Mouse (Mus musculus): ENCODE results near the gene Spr.

The Spr gene

DNA sequence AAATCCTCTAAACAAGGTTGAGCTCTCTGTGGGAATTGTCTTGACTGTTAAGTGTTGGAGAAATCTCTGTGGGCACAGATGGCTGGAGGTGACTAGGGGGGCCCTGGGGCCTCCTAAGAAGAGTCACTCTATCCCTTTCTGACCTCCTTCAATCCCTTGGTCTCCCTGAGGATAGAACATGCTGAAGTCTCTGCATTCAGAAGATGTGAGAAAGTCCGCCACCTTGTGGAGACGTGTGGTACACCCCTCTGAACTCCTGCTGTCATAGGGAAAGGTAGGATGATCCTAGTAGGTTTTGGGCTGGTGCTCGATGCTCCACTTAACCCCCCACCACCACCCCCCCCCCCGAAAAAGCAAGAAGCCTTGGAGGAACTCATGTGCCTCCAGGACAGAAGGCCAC, 5.9 kb downstream of the Spr start:
- peak; percentile 73 to 85 for DNase-seq

DNA sequence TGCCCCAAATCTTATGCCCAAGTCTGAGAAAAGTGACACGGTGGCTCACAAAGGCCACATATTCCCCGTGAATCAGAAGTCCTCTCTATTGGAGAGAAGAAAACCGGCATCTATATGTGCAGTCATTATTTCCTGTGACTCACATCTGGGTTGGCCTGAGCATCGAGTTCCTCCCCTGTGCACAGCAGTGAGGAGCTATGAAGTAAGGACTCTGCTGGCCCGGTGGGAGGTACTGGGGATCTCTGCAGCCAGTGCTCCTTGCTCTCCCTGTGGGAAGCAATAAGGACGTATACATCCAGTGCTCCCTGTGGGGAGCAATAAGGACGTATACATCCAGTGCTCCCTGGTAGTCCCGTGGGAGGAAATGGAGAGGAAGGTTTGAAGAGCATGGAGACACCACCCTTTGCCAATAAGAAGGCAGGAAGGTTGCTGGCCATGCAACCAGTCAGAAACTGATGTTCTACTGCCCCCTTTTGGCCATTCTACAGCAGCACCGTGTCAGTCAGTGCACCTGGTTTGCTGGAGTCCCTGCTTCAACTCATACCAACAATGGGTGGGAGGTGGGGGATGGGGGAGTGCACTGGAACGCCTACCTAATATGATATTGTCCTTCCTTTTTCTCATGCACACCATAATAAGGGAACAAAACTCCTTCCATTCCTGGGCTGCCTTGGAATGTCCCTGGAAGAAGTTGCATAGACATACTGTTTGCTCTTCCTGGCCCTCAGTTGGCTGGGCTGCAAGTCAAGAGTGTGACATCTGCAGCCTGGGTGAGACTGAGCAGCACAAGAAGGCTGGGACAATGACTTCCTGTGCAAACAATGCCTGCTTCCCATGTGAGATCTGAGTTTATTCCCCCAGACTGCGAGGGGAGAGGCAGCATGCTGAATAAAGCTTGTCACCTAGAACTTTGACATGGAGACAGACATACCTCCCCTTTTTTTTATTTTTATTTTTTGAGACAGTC, 19.7 kb downstream of the Spr start:
- peak; percentile 58 to 63 for DNase-seq

DNA sequence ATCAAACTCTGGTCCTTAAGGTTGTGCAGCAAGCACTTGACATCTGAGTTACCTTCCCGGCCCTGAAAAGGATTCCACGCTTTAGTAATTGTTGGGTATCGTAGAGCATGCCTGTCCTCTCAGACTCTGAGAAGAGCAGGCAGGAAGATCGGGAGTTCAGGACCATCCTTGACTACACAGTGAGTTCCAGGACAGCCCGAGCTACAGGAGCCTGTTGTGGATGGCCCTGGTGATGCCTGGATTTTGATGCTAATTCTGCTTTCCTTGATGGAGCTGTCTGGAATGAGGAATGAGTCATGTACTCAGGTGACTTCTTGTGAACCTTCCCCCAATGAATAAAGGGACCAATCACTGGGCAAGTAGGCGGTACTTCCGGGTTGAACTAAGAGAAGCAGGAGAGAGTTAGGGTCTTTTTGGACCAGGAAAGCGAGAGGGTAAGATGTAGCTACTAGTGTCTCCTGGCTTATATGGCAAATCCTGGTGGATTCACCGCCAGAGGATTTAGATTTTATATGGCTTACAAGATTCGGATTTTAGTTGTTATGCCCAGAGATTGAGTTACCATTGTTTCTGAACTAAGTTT, 32.4 kb downstream of the Spr start:
- DNase-seq, result no peak

DNA sequence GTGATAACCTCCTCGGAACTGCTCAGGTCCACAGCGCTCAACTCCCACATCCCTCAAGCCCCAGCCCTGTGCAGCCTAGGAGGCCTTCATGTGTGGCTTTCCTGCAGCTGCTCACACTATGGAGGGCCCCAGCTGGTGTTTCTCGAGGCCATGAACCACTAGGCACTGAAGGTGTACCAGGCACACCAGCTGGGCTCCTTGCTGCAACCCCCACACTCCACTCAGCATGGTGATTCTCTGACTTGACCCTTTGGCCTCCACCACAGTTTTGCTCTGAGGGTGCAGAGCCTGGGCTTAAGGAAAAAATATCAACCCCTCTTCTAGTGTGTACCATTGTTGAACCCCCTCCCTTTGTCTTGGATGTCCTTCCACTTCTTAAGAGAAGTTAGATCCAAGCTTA, 34.2 kb downstream of the Spr start:
- DNase-seq, result no peak

DNA sequence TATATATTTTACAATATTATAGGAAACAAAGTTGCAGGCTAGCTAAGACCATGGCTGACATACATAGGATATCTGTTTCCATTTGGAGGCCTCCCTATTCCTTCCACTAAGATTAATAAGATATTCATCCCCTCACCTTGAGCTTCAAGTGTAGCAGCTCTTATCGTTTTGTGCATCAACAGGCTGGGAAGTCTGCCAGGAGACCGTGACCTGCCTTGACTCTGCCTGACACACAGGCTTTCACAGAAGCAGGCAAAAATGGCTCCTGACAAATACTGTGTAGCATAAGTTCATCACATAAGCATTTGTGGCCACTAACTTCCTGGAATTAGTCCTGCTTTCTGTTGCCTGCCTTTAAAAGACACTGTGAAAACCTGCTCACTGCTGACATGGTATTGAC, 41.1 kb downstream of the Spr start:
- DNase-seq, result peak; percentile 40

DNA sequence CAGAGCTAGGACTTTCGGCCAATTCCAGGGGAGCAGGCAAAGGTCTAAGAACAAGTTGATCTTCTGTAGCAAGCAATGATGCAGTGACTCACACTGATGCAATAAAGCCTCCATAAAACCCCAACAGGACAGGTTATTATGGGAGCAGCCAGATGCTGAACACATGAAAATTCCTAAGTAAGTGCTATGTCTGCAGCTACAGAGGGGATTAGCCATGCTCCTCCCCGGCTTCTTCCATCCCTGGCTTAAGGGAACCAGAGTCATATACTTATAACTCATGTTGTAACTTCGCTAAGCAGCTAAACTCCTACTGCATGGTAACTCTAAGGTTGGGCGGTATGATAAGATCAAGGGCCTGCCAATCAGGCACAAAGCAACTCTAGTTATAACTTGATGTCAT, 50.1 kb downstream of the Spr start:
- no peak for DNase-seq

DNA sequence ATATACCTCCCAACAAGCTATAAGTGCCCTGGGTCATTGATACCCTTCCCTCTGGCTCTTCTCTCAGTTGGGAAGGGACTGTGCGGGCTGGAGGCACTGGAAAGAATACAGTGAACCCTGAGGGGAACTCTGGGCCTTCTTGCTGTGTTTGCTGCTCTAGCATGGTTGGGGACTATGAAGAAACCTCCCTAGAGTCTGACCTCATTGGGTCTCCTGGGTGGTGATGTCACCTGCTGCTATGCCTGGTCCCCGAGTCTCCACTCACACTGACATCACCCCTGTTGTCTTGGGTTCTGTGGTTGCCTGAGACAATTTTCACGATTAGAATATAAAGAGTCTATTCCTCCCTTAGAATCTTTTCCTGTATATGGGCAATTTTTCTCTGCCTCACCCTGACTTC, 50.9 kb downstream of the Spr start:
- no peak for DNase-seq
